Mouse (Mus musculus) forebrain, embryonic 15.5 days (tissue): ENCODE results near the gene Prkca. TPM values are rescaled to one million over a fixed set of nuclear protein-coding genes. Genes with fewer than 3 reads are reported as not detected.
A peak's percentile ranks its signal among the peaks of the same experiment; 100 is the strongest.

Experiments
- ATAC-seq: fragments of 200-750 bp; cut with Nextera tagmentation; replicated peaks from 2 replicates; pipeline ENCODE4 v1.8.0; 2017; ENCODE audit warnings: mild to moderate bottlenecking, moderate TSS enrichment, moderate library complexity
- H3K27ac ChIP-seq: fragments of 300-500 bp; sonication (generic); replicated peaks from 2 replicates; pipeline ENCODE4 v1.5.1; 2015; ENCODE audit warnings: mild to moderate bottlenecking, inconsistent platforms
- H3K27me3 ChIP-seq: fragments of 300-500 bp; sonication (generic); 2 replicates; pipeline ENCODE4 v1.6.1; 2015; ENCODE audit warnings: inconsistent platforms
- H3K36me3 ChIP-seq: fragments of 300-500 bp; sonication (generic); 2 replicates; pipeline ENCODE4 v1.6.1; 2015; ENCODE audit warnings: mild to moderate bottlenecking, inconsistent platforms
- H3K4me1 ChIP-seq: fragments of 300-500 bp; sonication (generic); 2 replicates; pipeline ENCODE4 v1.6.1; 2015; ENCODE audit warnings: inconsistent platforms
- H3K4me2 ChIP-seq: fragments of 300-500 bp; sonication (generic); replicated peaks from 2 replicates; pipeline ENCODE4 v1.6.1; 2015; ENCODE audit warnings: mild to moderate bottlenecking, inconsistent platforms
- H3K4me3 ChIP-seq: fragments of 300-500 bp; sonication (generic); 2 replicates; pipeline ENCODE4 v1.5.1; 2015; ENCODE audit warnings: mild to moderate bottlenecking, inconsistent platforms
- H3K9ac ChIP-seq: fragments of 300-500 bp; sonication (generic); replicated peaks from 2 replicates; pipeline ENCODE4 v1.6.1; 2015; ENCODE audit warnings: mild to moderate bottlenecking, inconsistent platforms
- H3K9me3 ChIP-seq: fragments of 300-500 bp; sonication (generic); 2 replicates; pipeline ENCODE4 v1.6.1; 2016; ENCODE audit warnings: inconsistent platforms
- WGBS: fragments of 180-500 bp; shearing (Covaris S2); methylation state at CpG from one replicate; pipeline ENCODE4 v1.1.7; 2015; ENCODE audit warnings: mixed read lengths; 5-methylcytosine and 5-hydroxymethylcytosine counted together
- polyA plus RNA-seq: library from polyadenylated mRNA; unstranded; fragments of >200 nt; fragmentation: Nextera tagmentation; extraction: Ambion mirVana; gene quantifications from 2 replicates; pipeline ENCODE4 v1.2.1, GENCODE M21; 2015

The Prkca gene
- polyA plus RNA-seq, 1 experiment from 2014 or later, result 8.0 TPM

GRCm38 (mm10) chr11:108285046-108285445 is 58.7 kb downstream of the Prkca start:
- 23% methylated on average over 5 of the region's 5 CpGs for WGBS
- ATAC-seq, result no peak
- no peak overlapping the region for H3K4me2 ChIP-seq
- H3K9ac ChIP-seq, result no peak overlapping the region
- no peak overlapping the region for H3K27ac ChIP-seq
- H3K4me1 ChIP-seq, result peaks cover 15% of the 10 kb centered on the region
- no peaks in the 10 kb centered on the region for H3K9me3 ChIP-seq
- no peaks in the 10 kb centered on the region for H3K36me3 ChIP-seq
- no peak overlapping the region for H3K4me3 ChIP-seq
- H3K27me3 ChIP-seq, result no peaks in the 10 kb centered on the region

DNA sequence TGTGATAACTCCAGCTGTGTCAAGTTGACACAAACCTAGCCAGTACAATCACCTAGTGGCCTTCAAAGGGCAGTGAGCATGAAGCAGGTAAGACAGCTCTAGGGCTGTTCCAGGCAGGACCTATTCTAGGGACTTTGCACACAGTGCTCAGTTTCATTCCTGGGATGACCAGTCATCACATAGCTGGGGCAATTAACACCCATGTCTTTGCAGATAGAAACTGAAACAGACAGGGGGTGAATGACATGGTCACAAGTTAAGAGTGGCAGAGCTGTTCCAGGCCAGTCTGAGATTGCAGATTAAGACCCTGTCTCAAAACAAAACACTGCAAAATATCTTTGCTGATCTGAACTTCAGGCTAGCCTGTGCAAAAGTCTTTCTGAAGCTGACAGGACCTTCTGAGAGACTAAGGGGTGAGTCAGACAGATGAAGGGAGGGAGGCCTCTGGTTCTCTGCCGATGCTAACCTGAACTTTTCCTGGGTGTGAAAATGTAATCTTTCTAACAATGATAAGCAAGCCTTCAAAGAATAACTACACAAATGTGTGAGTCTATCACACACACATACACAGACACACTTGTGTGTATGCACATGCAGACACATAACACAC is 60.8 kb downstream of the Prkca start:
- Histone ChIP-seq H3K4me3 (no peak overlapping the region), H3K4me1 (peaks cover 15% of the 10 kb centered on the region)
- WGBS, result 80% methylated on average over 1 of the region's 1 CpGs

GRCm38 (mm10) chr11:108279748-108280373 is 63.9 kb downstream of the Prkca start:
- ATAC-seq, result no peak; the same call in 1 of the 2 replicates

More for the DNA sequence above, 60.8 kb downstream of the Prkca start:
- Histone ChIP-seq H3K27me3 (no peaks in the 10 kb centered on the region), H3K27ac (no peak overlapping the region), H3K36me3 (no peaks in the 10 kb centered on the region), H3K9ac (no peak overlapping the region), H3K9me3 (no peaks in the 10 kb centered on the region), H3K4me2 (no peak overlapping the region)
- no peak for ATAC-seq

DNA sequence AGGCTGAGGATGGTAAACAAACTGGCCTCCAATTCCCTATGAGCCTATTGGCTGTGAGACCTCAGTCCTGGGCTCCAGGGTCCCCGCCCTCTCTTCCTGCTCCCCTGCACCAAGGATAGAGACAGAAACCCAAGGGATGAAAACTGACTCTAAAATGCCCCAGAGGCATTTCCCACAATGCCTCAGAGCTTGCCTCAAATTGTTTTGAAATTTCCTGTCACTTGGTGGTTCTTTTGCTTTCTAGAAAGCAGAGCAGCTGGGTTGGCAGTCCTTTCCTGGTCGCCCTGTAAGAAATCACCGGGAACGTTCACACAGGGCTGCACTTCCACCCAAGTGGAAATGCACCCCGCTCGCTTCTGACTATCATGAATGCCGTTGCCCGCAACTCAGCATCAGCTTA is 66.6 kb downstream of the Prkca start:
- Histone ChIP-seq H3K4me2 (no peak overlapping the region), H3K4me3 (no peak overlapping the region), H3K9me3 (no peaks in the 10 kb centered on the region), H3K27ac (no peak overlapping the region), H3K36me3 (no peaks in the 10 kb centered on the region), H3K4me1 (peaks cover 20% of the 10 kb centered on the region), H3K9ac (no peak overlapping the region), H3K27me3 (no peaks in the 10 kb centered on the region)
- ATAC-seq, result no peak
- WGBS, result 79% methylated on average over 8 of the region's 8 CpGs

More at GRCm38 (mm10) chr11:108279748-108280373, 63.9 kb downstream of the Prkca start:
- Histone ChIP-seq H3K9me3 (no peaks in the 10 kb centered on the region), H3K27ac (no peak overlapping the region), H3K4me3 (no peak overlapping the region), H3K4me1 (peaks cover 18% of the 10 kb centered on the region), H3K27me3 (no peaks in the 10 kb centered on the region), H3K9ac (no peak overlapping the region), H3K4me2 (no peak overlapping the region), H3K36me3 (no peaks in the 10 kb centered on the region)
- WGBS, result 81% methylated on average over 1 of the region's 1 CpGs

GRCm38 (mm10) chr11:108276148-108276547 is 67.6 kb downstream of the Prkca start:
- Histone ChIP-seq H3K4me3 (no peak overlapping the region), H3K9ac (no peak overlapping the region), H3K9me3 (no peaks in the 10 kb centered on the region), H3K36me3 (no peaks in the 10 kb centered on the region), H3K4me1 (peaks cover 24% of the 10 kb centered on the region), H3K4me2 (no peak overlapping the region), H3K27me3 (no peaks in the 10 kb centered on the region), H3K27ac (no peak overlapping the region)
- no peak for ATAC-seq
- 51% methylated on average over 2 of the region's 2 CpGs for WGBS

DNA sequence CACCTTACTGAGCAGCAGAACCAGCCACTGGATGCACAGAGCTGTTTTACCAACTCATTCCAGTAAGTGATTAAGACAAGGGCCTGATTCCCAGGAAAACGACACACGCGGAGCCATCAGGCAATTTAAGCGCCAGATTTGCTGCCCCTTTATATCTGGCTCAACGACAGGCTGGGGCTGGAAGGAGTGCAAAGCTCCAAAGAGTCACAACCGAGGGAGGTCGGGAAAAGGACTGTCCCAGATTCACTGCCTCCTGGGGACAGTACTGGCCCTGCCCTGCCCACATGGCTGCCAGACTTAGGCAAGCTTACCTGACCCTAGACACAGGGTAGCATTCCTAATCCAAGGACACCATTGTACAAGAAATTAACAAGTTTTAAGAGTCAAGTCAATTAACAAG is 69.7 kb downstream of the Prkca start:
- WGBS, result 38% methylated on average over 7 of the region's 7 CpGs
- no peak overlapping the region for H3K27ac ChIP-seq
- no peak for ATAC-seq
- peaks cover 37% of the 10 kb centered on the region for H3K4me1 ChIP-seq
- H3K9me3 ChIP-seq, result no peaks in the 10 kb centered on the region
- no peaks in the 10 kb centered on the region for H3K36me3 ChIP-seq
- H3K4me2 ChIP-seq, result no peak overlapping the region
- no peaks in the 10 kb centered on the region for H3K27me3 ChIP-seq
- no peak overlapping the region for H3K9ac ChIP-seq
- no peak overlapping the region for H3K4me3 ChIP-seq

GRCm38 (mm10) chr11:108273415-108273965 is 70.2 kb downstream of the Prkca start:
- Histone ChIP-seq H3K4me2 (no peak overlapping the region), H3K27me3 (no peaks in the 10 kb centered on the region), H3K9ac (no peak overlapping the region), H3K36me3 (no peaks in the 10 kb centered on the region), H3K4me3 (no peak overlapping the region), H3K4me1 (peaks cover 42% of the 10 kb centered on the region), H3K27ac (no peak overlapping the region), H3K9me3 (no peaks in the 10 kb centered on the region)
- no peak for ATAC-seq
- WGBS, result 92% methylated on average over 12 of the region's 12 CpGs

DNA sequence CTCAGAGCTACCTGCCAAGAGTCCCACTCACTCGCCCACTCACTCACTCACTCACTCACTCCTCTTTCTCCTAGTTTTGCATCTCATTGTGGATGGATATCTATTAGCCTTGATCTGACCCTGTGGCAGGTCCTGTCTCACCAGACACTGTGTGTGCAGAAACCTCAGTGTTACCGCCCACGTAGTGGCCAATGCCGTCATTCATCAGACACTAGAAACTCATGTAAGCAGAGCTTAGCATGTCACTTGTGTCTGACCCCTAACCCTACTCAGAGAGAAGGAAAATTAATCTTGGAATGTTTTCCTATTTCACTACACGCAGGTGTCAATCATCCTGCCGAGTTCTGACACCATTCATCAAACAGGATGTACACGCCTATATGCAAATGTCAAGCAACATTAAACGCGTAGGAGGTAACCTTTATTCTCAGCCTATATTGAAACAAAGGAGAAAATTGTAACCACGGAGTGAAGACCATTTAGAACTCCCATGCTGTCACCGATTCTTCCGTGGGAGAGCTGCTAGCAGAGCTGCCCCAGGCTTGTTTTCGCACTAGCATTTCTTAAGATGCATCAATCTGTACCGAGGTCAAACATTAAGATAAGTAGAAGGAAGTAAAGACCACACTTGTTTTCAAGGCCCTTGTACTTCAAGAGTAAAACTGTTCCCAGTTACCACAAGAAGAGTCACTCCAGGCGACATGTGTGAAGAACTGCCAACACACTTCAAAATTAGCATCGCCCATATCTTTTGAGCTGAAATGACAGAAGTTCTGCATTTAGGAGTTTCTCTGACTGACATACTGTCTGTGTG is 70.9 kb downstream of the Prkca start:
- H3K9me3 ChIP-seq, result no peaks in the 10 kb centered on the region
- H3K27me3 ChIP-seq, result 0 out of 2 replicates have a peak, but pooled peaks cover 5% of the 10 kb centered on the region
- no peak overlapping the region for H3K4me2 ChIP-seq
- H3K4me3 ChIP-seq, result no peak overlapping the region
- no peak for ATAC-seq
- H3K27ac ChIP-seq, result no peak overlapping the region
- no peaks in the 10 kb centered on the region for H3K36me3 ChIP-seq
- 82% methylated on average over 16 of the region's 16 CpGs for WGBS
- H3K9ac ChIP-seq, result no peak overlapping the region
- H3K4me1 ChIP-seq, result peaks cover 49% of the 10 kb centered on the region

DNA sequence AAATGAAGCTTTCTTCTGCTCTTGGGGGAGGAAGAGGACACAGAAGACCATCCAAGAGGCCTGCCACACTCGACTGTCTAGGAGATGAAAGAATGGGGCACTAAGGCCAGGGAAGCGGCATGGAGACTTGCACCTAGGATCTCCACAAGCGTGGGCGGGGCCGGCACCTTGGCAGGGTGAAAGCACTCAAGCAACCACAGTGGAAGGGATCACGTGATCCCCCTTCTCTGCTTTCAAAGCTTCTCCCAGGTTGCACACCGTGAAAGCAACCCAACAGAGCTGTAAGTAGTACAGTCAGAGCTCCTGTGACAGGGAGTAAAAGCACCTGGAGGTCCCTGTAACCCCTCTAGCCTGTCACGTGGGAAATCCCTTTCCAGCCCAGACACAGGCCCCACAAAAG is 72.4 kb downstream of the Prkca start:
- Histone ChIP-seq H3K9me3 (no peaks in the 10 kb centered on the region), H3K9ac (no peak overlapping the region), H3K27me3 (0 out of 2 replicates have a peak, but pooled peaks cover 5% of the 10 kb centered on the region), H3K4me2 (no peak overlapping the region), H3K36me3 (no peaks in the 10 kb centered on the region), H3K4me1 (peaks cover 55% of the 10 kb centered on the region), H3K4me3 (no peak overlapping the region), H3K27ac (no peak overlapping the region)
- no peak for ATAC-seq
- 53% methylated on average over 8 of the region's 8 CpGs for WGBS

DNA sequence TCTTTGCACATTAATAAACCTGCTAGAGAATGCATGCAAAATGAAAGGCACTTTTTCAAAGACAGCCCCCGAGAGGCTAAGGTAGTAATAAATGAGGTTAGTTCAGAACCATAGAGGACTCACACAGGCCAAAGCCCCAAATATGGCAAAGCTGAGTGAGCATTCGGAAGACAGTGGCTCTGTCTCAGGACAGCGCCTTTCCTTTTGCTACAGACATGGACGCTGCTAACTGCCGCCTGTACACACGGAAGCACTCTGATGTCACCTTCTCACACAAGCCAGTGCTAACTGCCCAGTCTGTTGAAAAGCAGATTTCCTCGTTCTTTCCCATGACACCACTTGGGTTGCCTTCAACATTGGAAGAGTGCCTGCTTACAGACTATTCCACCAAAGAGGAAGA is 74.2 kb downstream of the Prkca start:
- H3K36me3 ChIP-seq, result no peaks in the 10 kb centered on the region
- ATAC-seq, result no peak
- 38% methylated on average over 7 of the region's 7 CpGs for WGBS
- H3K4me2 ChIP-seq, result no peak overlapping the region
- no peak overlapping the region for H3K27ac ChIP-seq
- 0 out of 2 replicates have a peak, but pooled peaks cover 5% of the 10 kb centered on the region for H3K27me3 ChIP-seq
- no peak overlapping the region for H3K4me3 ChIP-seq
- H3K9me3 ChIP-seq, result no peaks in the 10 kb centered on the region
- peaks cover 44% of the 10 kb centered on the region for H3K4me1 ChIP-seq
- H3K9ac ChIP-seq, result 0 out of 2 replicates have a peak overlapping the region, but pooled peaks have one; percentile 3

DNA sequence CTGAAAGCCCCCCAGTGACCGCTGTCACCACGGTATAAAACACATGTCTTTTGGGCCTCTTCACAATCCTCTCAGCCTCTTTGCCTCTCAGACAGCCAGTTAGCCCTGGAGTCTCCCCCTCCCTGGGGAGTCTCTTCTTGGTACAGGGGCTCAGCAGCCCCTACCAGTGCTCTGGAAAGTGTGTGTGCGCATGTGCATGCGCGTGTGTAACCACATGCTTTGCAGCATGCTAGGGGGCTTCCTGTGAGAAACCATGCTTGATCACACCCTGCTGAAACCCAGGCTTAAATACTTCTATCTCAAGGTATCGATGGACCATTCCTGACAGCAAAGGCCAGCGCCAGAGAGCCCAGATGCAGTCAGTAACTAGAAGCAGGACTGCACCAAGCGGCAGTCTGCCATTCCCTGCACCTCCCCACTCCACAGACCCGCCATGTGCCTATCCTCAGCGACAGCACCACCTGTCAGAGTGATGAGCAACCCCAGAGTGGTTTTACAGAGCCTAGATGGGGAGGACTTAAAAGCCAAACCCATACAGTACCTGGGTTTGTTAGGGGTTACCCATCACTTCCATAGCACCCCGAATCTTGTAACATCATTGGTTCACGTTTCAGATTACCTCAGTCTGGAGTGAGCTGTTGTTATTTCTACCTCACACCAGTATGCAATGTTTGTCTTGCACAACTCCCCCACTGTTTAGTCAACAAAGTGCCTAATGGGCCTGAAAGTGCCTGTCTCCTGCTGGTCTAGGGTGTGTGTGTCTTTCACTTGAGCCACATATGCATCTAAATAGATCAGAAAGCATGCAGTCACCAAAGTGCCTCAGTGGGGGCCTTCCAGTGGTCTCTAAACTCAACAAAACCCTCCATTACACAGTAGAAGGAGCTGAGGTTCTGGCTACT is 75.1 kb downstream of the Prkca start:
- no peak for ATAC-seq
- 58% methylated on average over 12 of the region's 12 CpGs for WGBS

More for the DNA sequence above, 75.1 kb downstream of the Prkca start:
- 0 out of 2 replicates have a peak, but pooled peaks cover 5% of the 10 kb centered on the region for H3K27me3 ChIP-seq
- H3K27ac ChIP-seq, result no peak overlapping the region
- no peak overlapping the region for H3K4me2 ChIP-seq
- H3K9ac ChIP-seq, result no peak overlapping the region
- H3K4me3 ChIP-seq, result no peak overlapping the region
- peaks cover 44% of the 10 kb centered on the region for H3K4me1 ChIP-seq
- H3K36me3 ChIP-seq, result no peaks in the 10 kb centered on the region
- H3K9me3 ChIP-seq, result no peaks in the 10 kb centered on the region
